ENCODE assay signal across 23 mouse cellular contexts in genomic region chr1:191943638-191944037, GRCm38 (mm10). TPM values are rescaled to one million over a fixed set of nuclear protein-coding genes. Genes with fewer than 3 reads are reported as not detected.
DNase-seq lines count a peak whose midpoint lies in the region; ATAC-seq and TF ChIP-seq lines count a peak whose summit lies in the region.
"Had no signal": no experiment of that assay in that cellular context is flagged by ENCODE, and none has a peak within 500 bp of the region (broad histone marks: within the 10 kb centered on the region; RNA-seq: fewer than 3 reads in every experiment).

No protein-coding gene starts in this region.

- no peaks in the 10 kb centered on the region for H3K4me1 ChIP-seq in lung, postnatal 0 days (ENCODE audit: insufficient read depth, low read depth, low read length)
- H3K4me1 ChIP-seq in midbrain, embryonic 11.5 days (ENCODE audit: control insufficient read depth, insufficient read depth, low read length) = no peaks in the 10 kb centered on the region
- no peaks in the 10 kb centered on the region for H3K4me1 ChIP-seq in midbrain, embryonic 13.5 days (replicated peaks)
- H3K4me1 ChIP-seq: embryonic facial prominence, embryonic 13.5 days; embryonic facial prominence, embryonic 15.5 days; forebrain, embryonic 12.5 days had no signal

- H3K27me3 ChIP-seq in lung, postnatal 0 days (replicated peaks; ENCODE audit: insufficient read depth, low read length) = no peaks in the 10 kb centered on the region
- H3K27me3 ChIP-seq in midbrain, embryonic 11.5 days (ENCODE audit: control insufficient read depth, insufficient read depth, low read length) = no peaks in the 10 kb centered on the region
- H3K27me3 ChIP-seq in midbrain, embryonic 13.5 days = no peaks in the 10 kb centered on the region
- H3K27me3 ChIP-seq: embryonic facial prominence, embryonic 13.5 days; embryonic facial prominence, embryonic 15.5 days; forebrain, embryonic 12.5 days had no signal

- H3K4me3 ChIP-seq in lung, postnatal 0 days (ENCODE audit: low read depth, low read length) = no peak overlapping the region
- no peak overlapping the region for H3K4me3 ChIP-seq in midbrain, embryonic 11.5 days (ENCODE audit: low read depth, low read length)
- no peak overlapping the region for H3K4me3 ChIP-seq in midbrain, embryonic 13.5 days (replicated peaks)
- H3K4me3 ChIP-seq: embryonic facial prominence, embryonic 13.5 days; embryonic facial prominence, embryonic 15.5 days; erythroblast, embryonic 14.5 days; forebrain, embryonic 10.5 days; forebrain, embryonic 12.5 days had no signal

- H3K4me2 ChIP-seq in lung, postnatal 0 days (replicated peaks; ENCODE audit: low read depth, low read length) = no peak overlapping the region
- no peak overlapping the region for H3K4me2 ChIP-seq in midbrain, embryonic 11.5 days
- no peak overlapping the region for H3K4me2 ChIP-seq in midbrain, embryonic 13.5 days (replicated peaks)
- H3K4me2 ChIP-seq: embryonic facial prominence, embryonic 13.5 days; embryonic facial prominence, embryonic 15.5 days; forebrain, embryonic 12.5 days had no signal

- WGBS in lung, postnatal 0 days = 68% methylated on average over 6 of the region's 6 CpGs
- WGBS in midbrain, embryonic 11.5 days = 88% methylated on average over 6 of the region's 6 CpGs
- WGBS in midbrain, embryonic 13.5 days = 81% methylated on average over 6 of the region's 6 CpGs

- TF ChIP-seq EP300 in lung, postnatal 0 days (IDR thresholded peaks at IDR 0.05) = peak; percentile 53; the same call in 1 of the 2 replicates

- no peak overlapping the region for H3K9ac ChIP-seq in lung, postnatal 0 days (replicated peaks; ENCODE audit: low read depth)
- no peak overlapping the region for H3K9ac ChIP-seq in midbrain, embryonic 11.5 days (ENCODE audit: low read length)
- no peak overlapping the region for H3K9ac ChIP-seq in midbrain, embryonic 13.5 days (replicated peaks)
- H3K9ac ChIP-seq: embryonic facial prominence, embryonic 13.5 days; embryonic facial prominence, embryonic 15.5 days; forebrain, embryonic 12.5 days had no signal

- no peaks in the 10 kb centered on the region for H3K36me3 ChIP-seq in lung, postnatal 0 days (ENCODE audit: insufficient read depth, low read length)
- no peaks in the 10 kb centered on the region for H3K36me3 ChIP-seq in midbrain, embryonic 11.5 days (ENCODE audit: control insufficient read depth, insufficient read depth, low read length)
- H3K36me3 ChIP-seq in midbrain, embryonic 13.5 days = no peaks in the 10 kb centered on the region
- H3K36me3 ChIP-seq: embryonic facial prominence, embryonic 13.5 days; embryonic facial prominence, embryonic 15.5 days; forebrain, embryonic 10.5 days; forebrain, embryonic 12.5 days had no signal

- no peak for TF ChIP-seq CTCF in lung, postnatal 0 days (IDR thresholded peaks at IDR 0.05)

- DNase-seq in heart, adult 11 months = peak; percentile 87
- no peak for DNase-seq in heart, adult 9 months (ENCODE audit: low spot score in 2 of 2)
- no peak for DNase-seq in lung, postnatal 0 days (ENCODE audit: low spot score)
- no peak for DNase-seq in lung, postnatal 4 days
- peak; percentile 44 for DNase-seq in midbrain, embryonic 11.5 days (ENCODE audit: low spot score, missing footprints)
- DNase-seq: adrenal gland, adult 2 months; adrenal gland, postnatal 10 days; adrenal gland, postnatal 25 days; cerebellum, adult 11 months; cerebellum, adult 18-20 months; cerebellum, adult 8-10 months; cerebellum, adult 9-11 months; cerebellum, postnatal 14 days; cerebellum, postnatal 36 days; embryo, embryonic 11 days had no signal

- peak; percentile 58 for ATAC-seq in lung, postnatal 0 days
- ATAC-seq in midbrain, embryonic 11.5 days (ENCODE audit: low FRiP score) = no peak
- ATAC-seq in midbrain, embryonic 13.5 days = no peak
- ATAC-seq: forebrain, embryonic 14.5 days had no signal

- H3K9me3 ChIP-seq in lung, postnatal 0 days (ENCODE audit: low read length) = no peaks in the 10 kb centered on the region
- no peaks in the 10 kb centered on the region for H3K9me3 ChIP-seq in midbrain, embryonic 11.5 days (ENCODE audit: control insufficient read depth, low read length)
- H3K9me3 ChIP-seq in midbrain, embryonic 13.5 days = no peaks in the 10 kb centered on the region
- H3K9me3 ChIP-seq: embryonic facial prominence, embryonic 13.5 days; embryonic facial prominence, embryonic 15.5 days; forebrain, embryonic 10.5 days; forebrain, embryonic 12.5 days had no signal

- H3K27ac ChIP-seq in lung, postnatal 0 days (ENCODE audit: low read length) = no peak overlapping the region
- H3K27ac ChIP-seq in midbrain, embryonic 11.5 days (ENCODE audit: low read depth, low read length) = no peak overlapping the region
- no peak overlapping the region for H3K27ac ChIP-seq in midbrain, embryonic 13.5 days
- H3K27ac ChIP-seq: embryonic facial prominence, embryonic 13.5 days; embryonic facial prominence, embryonic 15.5 days; forebrain, embryonic 10.5 days; forebrain, embryonic 12.5 days had no signal

RNA-seq across cellular contexts. Expression of gene Rd3, which starts 33.5 kb away (rescaled TPM):
- polyA plus RNA-seq in lung, postnatal 0 days (2015; fragmentation: Nextera tagmentation; extraction: Ambion mirVana) = 3.7 and 4.6 TPM in 2 replicates
- polyA plus RNA-seq in midbrain, embryonic 11.5 days (2014; fragmentation: Nextera tagmentation; extraction: Ambion mirVana) = 1.3 and 1.7 TPM in 2 replicates
- polyA plus RNA-seq in midbrain, embryonic 13.5 days (2015; fragmentation: Nextera tagmentation; extraction: Ambion mirVana) = 1.8 and 3.1 TPM in 2 replicates
- polyA plus RNA-seq: C2C12; erythroblast, embryonic 14.5 days had no signal

RNA-seq across cellular contexts. Expression of gene Slc30a1, which starts 37.1 kb away (rescaled TPM):
- polyA plus RNA-seq in lung, postnatal 0 days (2015; fragmentation: Nextera tagmentation; extraction: Ambion mirVana) = 5.2 and 5.6 TPM in 2 replicates
- 2.4 and 2.6 TPM in 2 replicates for polyA plus RNA-seq in midbrain, embryonic 11.5 days (2014; fragmentation: Nextera tagmentation; extraction: Ambion mirVana)
- 1.8 and 2.1 TPM in 2 replicates for polyA plus RNA-seq in midbrain, embryonic 13.5 days (2015; fragmentation: Nextera tagmentation; extraction: Ambion mirVana)

Comparison
In these comparisons a context has a peak if more than half of its experiments do, and no peak if none do; other contexts are left out.
1. DNase-seq: peak in heart, adult 11 months (single experiment) and midbrain, embryonic 11.5 days (single experiment); none in heart, adult 9 months (0 of 2), lung, postnatal 0 days (single experiment) and lung, postnatal 4 days (0 of 2).